Mouse (Mus musculus): ENCODE measurements around the gene Ptgs2. TPM values are rescaled to one million over a fixed set of nuclear protein-coding genes. Genes with fewer than 3 reads are reported as not detected.

The Ptgs2 gene
- polyA plus RNA-seq, 1 experiment: 0.86 TPM

DNA sequence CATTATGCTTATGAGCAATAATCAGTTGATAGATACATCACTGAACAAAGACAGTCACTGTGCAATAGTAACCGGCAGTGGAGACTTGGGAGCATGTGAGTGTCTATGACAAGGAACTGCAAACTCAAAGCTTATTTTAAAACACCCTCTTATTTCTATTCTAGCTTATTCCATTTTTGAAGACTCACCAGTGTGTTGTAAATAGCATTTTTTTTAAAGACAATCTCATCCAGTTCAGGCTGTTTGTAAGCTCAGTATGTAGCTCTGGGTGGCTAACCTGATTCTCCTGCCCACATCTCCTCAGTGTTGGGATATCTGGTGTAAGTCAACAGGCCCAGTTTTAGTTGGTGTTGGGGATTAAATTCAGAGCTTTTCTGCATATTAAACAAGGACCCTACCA is 42.1 kb downstream of the Ptgs2 start:
- TF ChIP-seq POLR2A (IDR thresholded peaks at IDR 0.05; ENCODE audit: borderline replicate concordance, low read depth, low read length) (no peak), CTCF (IDR thresholded peaks at IDR 0.05; ENCODE audit: low read depth, low read length) (no peak)
- peaks cover 10% of the 10 kb centered on the region for H3K4me1 ChIP-seq (ENCODE audit: control insufficient read depth, insufficient read depth, low read length)
- no peak overlapping the region for H3K27ac ChIP-seq (ENCODE audit: insufficient read depth, low read depth, low read length)
- no peak overlapping the region for H3K4me3 ChIP-seq (ENCODE audit: insufficient read depth, low read length)

DNA sequence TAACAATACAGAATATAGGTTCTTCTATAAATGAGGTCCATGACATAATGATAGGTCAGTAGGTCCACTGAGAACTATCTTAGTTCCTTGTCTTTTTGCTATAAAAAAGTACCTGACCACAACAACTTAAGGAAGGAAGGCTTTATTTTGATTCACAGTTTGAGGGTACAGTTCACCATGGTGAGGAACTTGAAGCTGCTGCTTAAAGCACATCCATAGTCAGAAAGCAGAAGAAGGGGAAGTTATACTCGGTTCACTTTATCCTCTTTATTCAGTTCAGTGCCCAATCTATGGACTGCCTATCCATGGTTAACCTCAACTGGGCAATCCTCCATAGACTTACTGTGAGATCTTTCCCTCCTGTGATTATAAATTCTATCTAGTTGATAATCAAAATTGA is 43.7 kb downstream of the Ptgs2 start:
- Histone ChIP-seq H3K4me1 (ENCODE audit: control insufficient read depth, insufficient read depth, low read length) (peaks cover 10% of the 10 kb centered on the region), H3K27ac (ENCODE audit: insufficient read depth, low read depth, low read length) (no peak overlapping the region), H3K4me3 (ENCODE audit: insufficient read depth, low read length) (no peak overlapping the region)
- TF ChIP-seq CTCF (IDR thresholded peaks at IDR 0.05; ENCODE audit: low read depth, low read length): no peak

DNA sequence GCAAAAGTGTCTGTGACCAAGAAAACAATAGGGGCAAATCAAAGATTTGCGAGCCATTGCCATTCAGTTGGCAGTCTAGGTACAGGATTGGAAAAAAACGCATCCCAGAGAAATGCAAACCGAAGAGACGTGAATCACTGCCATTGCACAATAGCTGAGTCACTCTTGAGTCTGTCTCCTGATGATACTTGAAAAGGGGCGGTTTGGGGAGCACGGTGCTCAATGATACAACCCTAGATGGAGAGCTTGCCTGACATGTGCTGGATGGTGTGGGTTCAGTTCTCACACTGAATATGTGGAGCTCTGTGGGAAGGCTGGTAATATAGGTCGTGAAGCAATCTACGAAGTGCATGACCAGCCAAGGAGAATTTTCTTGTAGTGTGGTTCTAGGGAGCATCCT is 45.2 kb downstream of the Ptgs2 start:
- Histone ChIP-seq H3K4me3 (ENCODE audit: insufficient read depth, low read length) (no peak overlapping the region), H3K4me1 (ENCODE audit: control insufficient read depth, insufficient read depth, low read length) (peaks cover 10% of the 10 kb centered on the region), H3K27ac (ENCODE audit: insufficient read depth, low read depth, low read length) (no peak overlapping the region)
- TF ChIP-seq POLR2A (IDR thresholded peaks at IDR 0.05; ENCODE audit: borderline replicate concordance, low read depth, low read length) (no peak), CTCF (IDR thresholded peaks at IDR 0.05; ENCODE audit: low read depth, low read length) (no peak)

- TF ChIP-seq POLR2A (IDR thresholded peaks at IDR 0.05; ENCODE audit: borderline replicate concordance, low read depth, low read length) (no peak), CTCF (IDR thresholded peaks at IDR 0.05; ENCODE audit: low read depth, low read length) (no peak)
Measured at GRCm38 (mm10) chr1:150147272-150147671, 47.4 kb downstream of the Ptgs2 start.

DNA sequence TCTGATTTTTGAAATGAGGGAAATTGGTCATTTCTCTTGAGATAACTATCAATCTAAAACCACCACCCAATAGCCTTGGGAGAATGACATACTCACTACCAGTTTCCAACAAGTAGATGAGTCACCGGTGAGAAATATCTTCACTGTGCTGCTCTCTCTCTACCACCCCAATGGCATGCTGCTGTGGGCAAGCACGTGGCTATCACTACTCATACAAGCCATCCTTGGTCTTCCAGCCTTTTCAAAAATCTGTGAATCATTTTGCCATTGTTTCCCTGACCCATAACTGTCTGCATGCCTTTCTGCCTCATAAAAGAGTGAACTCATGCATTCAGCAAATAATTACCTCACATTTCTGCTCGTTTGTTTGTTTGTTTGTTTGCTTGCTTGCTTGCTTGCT is 51.6 kb downstream of the Ptgs2 start:
- H3K4me1 ChIP-seq (ENCODE audit: control insufficient read depth, insufficient read depth, low read length): peaks cover 5% of the 10 kb centered on the region
- H3K4me3 ChIP-seq (ENCODE audit: insufficient read depth, low read length): no peak overlapping the region
- no peak overlapping the region for H3K27ac ChIP-seq (ENCODE audit: insufficient read depth, low read depth, low read length)
- TF ChIP-seq CTCF (IDR thresholded peaks at IDR 0.05; ENCODE audit: low read depth, low read length) (no peak), POLR2A (IDR thresholded peaks at IDR 0.05; ENCODE audit: borderline replicate concordance, low read depth, low read length) (no peak)

More at GRCm38 (mm10) chr1:150147272-150147671, 47.4 kb downstream of the Ptgs2 start:
- Histone ChIP-seq H3K4me3 (ENCODE audit: insufficient read depth, low read length) (no peak overlapping the region), H3K4me1 (ENCODE audit: control insufficient read depth, insufficient read depth, low read length) (peaks cover 15% of the 10 kb centered on the region), H3K27ac (ENCODE audit: insufficient read depth, low read depth, low read length) (no peak overlapping the region)

Other genes starting within 250 kb of the Ptgs2 start
- gene Pla2g4a, start 138.7 kb upstream of the Ptgs2 start, polyA plus RNA-seq (2012; ENCODE audit: insufficient read depth, insufficient read length, missing spikeins): 12.5 and 27.1 TPM in 2 replicates
- not detected in 2 replicates for gene Pdc, start 219.4 kb downstream of the Ptgs2 start, polyA plus RNA-seq (2012; ENCODE audit: insufficient read depth, insufficient read length, missing spikeins)

Measured in bone marrow macrophage, adult 2 months (primary cell).